Mouse (Mus musculus) C2C12 (cell line): ENCODE measurements at regions not wholly inside any gene's neighbourhood (a gene's known extent, or its start where the extent isn't known, plus 50 kb on each side); places are given as distances from the start of the nearest gene placed in this dataset.

Experiments
- H3K27me3 ChIP-seq: one replicate; pipeline ENCODE4 v1.6.1; 2011; ENCODE audit not compliant: control insufficient read depth, insufficient read depth, insufficient read length
- H3K36me3 ChIP-seq: one replicate; pipeline ENCODE4 v1.6.1; 2011; ENCODE audit not compliant: control insufficient read depth, insufficient read depth
- H3K4me3 ChIP-seq: one replicate; pipeline ENCODE4 v1.5.1; 2011; ENCODE audit warnings: mild to moderate bottlenecking, control low read depth; ENCODE audit not compliant: poor library complexity, insufficient read depth, severe bottlenecking
- H3K79me2 ChIP-seq: one replicate; pipeline ENCODE4 v1.6.1; 2011; ENCODE audit not compliant: control insufficient read depth, insufficient read depth
- H3K79me3 ChIP-seq: one replicate; pipeline ENCODE4 v1.6.1; 2011; ENCODE audit warnings: low read depth, control low read depth
- H3ac ChIP-seq: one replicate; pipeline ENCODE3; 2011; ENCODE audit warnings: low read depth; ENCODE audit not compliant: control insufficient read depth, insufficient read length
- CEBPB ChIP-seq: IDR thresholded peaks from one replicate; pipeline ENCODE4 v1.6.1; 2011; ENCODE audit warnings: low read depth, mild to moderate bottlenecking, control low read depth, moderate library complexity
- CTCF ChIP-seq: IDR thresholded peaks from one replicate; pipeline ENCODE4 v1.5.1; 2011; ENCODE audit not compliant: control insufficient read depth, insufficient read depth, insufficient read length
- FOSL1 ChIP-seq: IDR thresholded peaks from one replicate; pipeline ENCODE4 v1.8.0; 2011; ENCODE audit warnings: mild to moderate bottlenecking, low read length; ENCODE audit not compliant: poor library complexity, insufficient read depth, severe bottlenecking
- MAX ChIP-seq: IDR thresholded peaks from one replicate; pipeline ENCODE4 v1.6.1; 2011; ENCODE audit warnings: mild to moderate bottlenecking, control low read depth
- MYOD1 ChIP-seq: IDR thresholded peaks from one replicate; pipeline ENCODE4 v1.6.1; 2011; ENCODE audit warnings: low read depth; ENCODE audit not compliant: control insufficient read depth, insufficient read length
- MYOG ChIP-seq: IDR thresholded peaks from one replicate; pipeline ENCODE4 v1.6.1; 2011; ENCODE audit not compliant: control insufficient read depth, insufficient read length; ENCODE audit errors: extremely low read depth
- USF1 ChIP-seq: IDR thresholded peaks from one replicate; pipeline ENCODE4 v1.6.1; 2011; ENCODE audit warnings: low read depth, mild to moderate bottlenecking, control low read depth, moderate library complexity

- no peak overlapping the region for H3ac ChIP-seq
- H3K79me2 ChIP-seq = no peaks in the 10 kb centered on the region
- H3K36me3 ChIP-seq = no peaks in the 10 kb centered on the region
- no peak overlapping the region for H3K4me3 ChIP-seq
- TF ChIP-seq CTCF (no peak), MAX (no peak), MYOD1 (no peak), USF1 (no peak), FOSL1 (no peak), CEBPB (no peak), MYOG (no peak)
- peaks cover 57% of the 10 kb centered on the region for H3K27me3 ChIP-seq
- no peaks in the 10 kb centered on the region for H3K79me3 ChIP-seq
Measured at GRCm38 (mm10) chr15:36682832-36683231, 324.7 kb downstream of the Zfp706 start.

GRCm38 (mm10) chr15:36682159-36682558 is 325.4 kb downstream of the Zfp706 start:
- peaks cover 51% of the 10 kb centered on the region for H3K27me3 ChIP-seq
- H3K79me3 ChIP-seq = no peaks in the 10 kb centered on the region
- H3K79me2 ChIP-seq = no peaks in the 10 kb centered on the region
- no peak overlapping the region for H3ac ChIP-seq
- no peak for TF ChIP-seq MYOD1
- TF ChIP-seq CTCF = no peak
- TF ChIP-seq MYOG = no peak
- TF ChIP-seq USF1 = no peak
- no peak for TF ChIP-seq CEBPB
- no peak for TF ChIP-seq FOSL1
- no peak for TF ChIP-seq MAX
- no peak overlapping the region for H3K4me3 ChIP-seq
- no peaks in the 10 kb centered on the region for H3K36me3 ChIP-seq

- H3K27me3 ChIP-seq = peaks cover 43% of the 10 kb centered on the region
- no peak overlapping the region for H3K4me3 ChIP-seq
- H3K79me2 ChIP-seq = no peaks in the 10 kb centered on the region
- no peaks in the 10 kb centered on the region for H3K79me3 ChIP-seq
- TF ChIP-seq CTCF (no peak), FOSL1 (no peak), CEBPB (no peak), MYOD1 (no peak), USF1 (no peak), MAX (no peak), MYOG (no peak)
- H3ac ChIP-seq = no peak overlapping the region
- H3K36me3 ChIP-seq = no peaks in the 10 kb centered on the region
Measured at GRCm38 (mm10) chr15:36680361-36681140, 327.0 kb downstream of the Zfp706 start.

- TF ChIP-seq FOSL1 (no peak), MYOD1 (no peak), CEBPB (no peak)
- Histone ChIP-seq H3K27me3 (peaks cover 39% of the 10 kb centered on the region), H3K4me3 (no peak overlapping the region), H3K79me3 (no peaks in the 10 kb centered on the region), H3K79me2 (no peaks in the 10 kb centered on the region), H3ac (no peak overlapping the region), H3K36me3 (no peaks in the 10 kb centered on the region)
Measured at GRCm38 (mm10) chr15:36679577-36679976, 328.0 kb downstream of the Zfp706 start.

GRCm38 (mm10) chr15:36669748-36670147 is 337.8 kb downstream of the Zfp706 start:
- TF ChIP-seq USF1 (no peak), MAX (no peak), FOSL1 (no peak), CTCF (no peak), CEBPB (no peak), MYOD1 (no peak), MYOG (no peak)
- H3K27me3 ChIP-seq = peaks cover 7% of the 10 kb centered on the region

GRCm38 (mm10) chr15:36666566-36666965 is 341.0 kb downstream of the Zfp706 start:
- H3ac ChIP-seq = no peak overlapping the region
- no peaks in the 10 kb centered on the region for H3K79me2 ChIP-seq
- TF ChIP-seq MYOD1 = no peak
- no peak for TF ChIP-seq MYOG
- no peak for TF ChIP-seq CTCF
- TF ChIP-seq USF1 = no peak
- TF ChIP-seq MAX = no peak
- H3K27me3 ChIP-seq = peaks cover 9% of the 10 kb centered on the region
- no peak overlapping the region for H3K4me3 ChIP-seq
- H3K79me3 ChIP-seq = no peaks in the 10 kb centered on the region
- H3K36me3 ChIP-seq = no peaks in the 10 kb centered on the region

More at GRCm38 (mm10) chr15:36669748-36670147, 337.8 kb downstream of the Zfp706 start:
- H3ac ChIP-seq = no peak overlapping the region
- H3K79me2 ChIP-seq = no peaks in the 10 kb centered on the region
- no peak overlapping the region for H3K4me3 ChIP-seq
- no peaks in the 10 kb centered on the region for H3K36me3 ChIP-seq
- H3K79me3 ChIP-seq = no peaks in the 10 kb centered on the region
